In the genomic region with DNA sequence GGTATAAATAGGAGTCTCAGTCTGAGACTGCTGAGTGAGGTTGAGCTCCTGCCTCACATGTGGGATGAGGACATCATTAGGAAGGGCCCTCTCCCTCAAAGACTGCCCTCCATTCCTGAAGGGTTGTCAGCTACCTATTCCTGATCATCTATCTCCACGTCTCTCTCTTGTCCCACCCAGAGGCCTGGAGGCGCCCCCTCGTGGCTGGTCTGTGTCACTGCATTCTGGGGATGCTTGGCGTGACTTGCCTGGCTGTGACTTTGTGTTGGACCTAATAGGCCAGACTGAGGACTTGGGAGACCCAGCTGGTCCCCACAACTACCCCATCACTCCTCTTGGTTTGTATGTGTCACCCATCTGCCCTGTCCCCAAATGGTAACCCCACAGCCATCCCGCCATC, we compare ENCODE assay signal across 9 mouse cellular contexts. TPM values are rescaled to one million over a fixed set of nuclear protein-coding genes. Genes with fewer than 3 reads are reported as not detected.
A peak's percentile ranks its signal among the peaks of the same experiment; 100 is the strongest.
DNase-seq lines count a peak whose midpoint lies in the region; ATAC-seq and TF ChIP-seq lines count a peak whose summit lies in the region.
"Had no signal": no experiment of that assay in that cellular context is flagged by ENCODE, and none has a peak within 500 bp of the region (broad histone marks: within the 10 kb centered on the region; RNA-seq: fewer than 3 reads in every experiment).

No protein-coding gene starts in this region.

- no peaks in the 10 kb centered on the region for H3K36me3 ChIP-seq in hindbrain, embryonic 10.5 days
- H3K36me3 ChIP-seq in hindbrain, embryonic 14.5 days (replicated peaks; ENCODE audit: control insufficient read depth, insufficient read depth) = no peaks in the 10 kb centered on the region
- H3K36me3 ChIP-seq in C2C12 (ENCODE audit: control insufficient read depth, insufficient read depth) = no peaks in the 10 kb centered on the region
- H3K36me3 ChIP-seq: limb, embryonic 12.5 days had no signal

- no peaks in the 10 kb centered on the region for H3K9me3 ChIP-seq in hindbrain, embryonic 10.5 days
- H3K9me3 ChIP-seq in hindbrain, embryonic 14.5 days (ENCODE audit: control insufficient read depth, low read length) = no peaks in the 10 kb centered on the region
- H3K9me3 ChIP-seq: limb, embryonic 12.5 days had no signal

- H3K79me3 ChIP-seq in C2C12 (ENCODE audit: low read depth) = no peaks in the 10 kb centered on the region

- peak; percentile 79 for TF ChIP-seq CTCF in C2C12 (IDR thresholded peaks at IDR 0.05; ENCODE audit: control insufficient read depth, insufficient read depth, insufficient read length)

- H3K27me3 ChIP-seq in hindbrain, embryonic 10.5 days (ENCODE audit: insufficient read depth, poor library complexity, severe bottlenecking) = peaks cover 33% of the 10 kb centered on the region
- no peaks in the 10 kb centered on the region for H3K27me3 ChIP-seq in hindbrain, embryonic 14.5 days (ENCODE audit: control insufficient read depth, insufficient read depth, low read length)
- peaks cover 77% of the 10 kb centered on the region for H3K27me3 ChIP-seq in C2C12 (ENCODE audit: control insufficient read depth, insufficient read depth, insufficient read length)

- 24% methylated on average over 5 of the region's 5 CpGs for WGBS in hindbrain, embryonic 10.5 days
- 21% methylated on average over 5 of the region's 5 CpGs for WGBS in hindbrain, embryonic 14.5 days

- H3K4me3 ChIP-seq in hindbrain, embryonic 10.5 days = no peak overlapping the region
- H3K4me3 ChIP-seq in hindbrain, embryonic 14.5 days (replicated peaks; ENCODE audit: low read length) = no peak overlapping the region
- H3K4me3 ChIP-seq in C2C12 (ENCODE audit: insufficient read depth, poor library complexity, severe bottlenecking) = no peak overlapping the region
- H3K4me3 ChIP-seq: limb, embryonic 12.5 days had no signal

- peak; percentile 53 for DNase-seq in hindbrain, embryonic 10.5 days (ENCODE audit: low spot score)
- DNase-seq in hindbrain, embryonic 14.5 days (ENCODE audit: low spot score) = no peak
- DNase-seq in adrenal gland, postnatal 36 days = peak; percentile 60 to 69
- DNase-seq in lung, postnatal 25 days (ENCODE audit: low spot score) = peak; percentile 48
- DNase-seq in heart, adult 11 months = no peak
- no peak for DNase-seq in urinary bladder, postnatal 10 days (ENCODE audit: low spot score)
- DNase-seq in layer of hippocampus, adult 9-10 months (ENCODE audit: low spot score) = no peak

- ATAC-seq in hindbrain, embryonic 14.5 days (ENCODE audit: low FRiP score) = no peak

- no peak overlapping the region for H3K27ac ChIP-seq in hindbrain, embryonic 10.5 days
- H3K27ac ChIP-seq in hindbrain, embryonic 14.5 days = no peak overlapping the region
- H3K27ac ChIP-seq: limb, embryonic 12.5 days had no signal

- no peak overlapping the region for H3ac ChIP-seq in C2C12 (ENCODE audit: control insufficient read depth, insufficient read length, low read depth)

- no peak overlapping the region for H3K9ac ChIP-seq in hindbrain, embryonic 14.5 days
- H3K9ac ChIP-seq: limb, embryonic 12.5 days had no signal

- no peaks in the 10 kb centered on the region for H3K79me2 ChIP-seq in C2C12 (ENCODE audit: control insufficient read depth, insufficient read depth)

- H3K4me2 ChIP-seq in hindbrain, embryonic 14.5 days (replicated peaks) = no peak overlapping the region
- H3K4me2 ChIP-seq: limb, embryonic 12.5 days had no signal

- H3K4me1 ChIP-seq in hindbrain, embryonic 10.5 days (replicated peaks) = peaks cover 15% of the 10 kb centered on the region
- H3K4me1 ChIP-seq in hindbrain, embryonic 14.5 days (replicated peaks; ENCODE audit: control insufficient read depth, insufficient read depth, low read length) = no peaks in the 10 kb centered on the region

TF ChIP-seq in C2C12, 6 proteins besides CTCF, POLR2A, EP300 and RAD21:
- TF ChIP-seq CEBPB (IDR thresholded peaks at IDR 0.05; ENCODE audit: low read depth) = no peak
- TF ChIP-seq MYOD1 (IDR thresholded peaks at IDR 0.05; ENCODE audit: control insufficient read depth, insufficient read length, low read depth) = no peak
- no peak for TF ChIP-seq MAX (IDR thresholded peaks at IDR 0.05)
- TF ChIP-seq FOSL1 (IDR thresholded peaks at IDR 0.05; ENCODE audit: insufficient read depth, low read length, poor library complexity, severe bottlenecking) = no peak
- no peak for TF ChIP-seq USF1 (IDR thresholded peaks at IDR 0.05; ENCODE audit: low read depth)
- TF ChIP-seq MYOG (IDR thresholded peaks at IDR 0.05; ENCODE audit: control insufficient read depth, extremely low read depth, insufficient read length) = no peak

RNA-seq across cellular contexts. Expression of gene Smim5, which starts 18.8 kb away (rescaled TPM):
- polyA plus RNA-seq in hindbrain, embryonic 10.5 days (2016; fragmentation: Nextera tagmentation; extraction: Ambion mirVana) = 1.4 and 4.2 TPM in 2 replicates
- polyA plus RNA-seq in hindbrain, embryonic 14.5 days (2014; fragmentation: Nextera tagmentation; extraction: Ambion mirVana) = 2.9 and 4.6 TPM in 2 replicates
- 0.53 TPM for polyA plus RNA-seq in C2C12 (2012; fragmentation: generic; extraction: Trizol)
- total RNA-seq in adrenal gland, postnatal 36 days (2021) = under 1 TPM in 1 of 2 experiments, not detected in 1; 0.26 TPM

RNA-seq across cellular contexts. Expression of gene Myo15b, which starts 22.8 kb away (rescaled TPM):
- polyA plus RNA-seq in hindbrain, embryonic 10.5 days (2016; fragmentation: Nextera tagmentation; extraction: Ambion mirVana) = 0.19 and 0.21 TPM in 2 replicates
- polyA plus RNA-seq in hindbrain, embryonic 14.5 days (2014; fragmentation: Nextera tagmentation; extraction: Ambion mirVana) = 0.13 TPM in 1 of 2 replicates, not detected in the other
- polyA plus RNA-seq in C2C12 (2012; fragmentation: generic; extraction: Trizol) = not detected
- total RNA-seq in adrenal gland, postnatal 36 days (2021) = under 1 TPM; 0.20 TPM
- polyA plus RNA-seq: limb, embryonic 12.5 days had no signal

RNA-seq across cellular contexts. Expression of gene Smim6, which starts 30.8 kb away (rescaled TPM):
- 1.4 and 1.6 TPM in 2 replicates for polyA plus RNA-seq in hindbrain, embryonic 10.5 days (2016; fragmentation: Nextera tagmentation; extraction: Ambion mirVana)
- not detected in 2 replicates for polyA plus RNA-seq in hindbrain, embryonic 14.5 days (2014; fragmentation: Nextera tagmentation; extraction: Ambion mirVana)
- polyA plus RNA-seq in C2C12 (2012; fragmentation: generic; extraction: Trizol) = 0.28 TPM
- total RNA-seq in adrenal gland, postnatal 36 days (2021) = not detected

RNA-seq across cellular contexts. Expression of gene Sap30bp, which starts 52.1 kb away (rescaled TPM):
- 44.7 and 52.5 TPM in 2 replicates for polyA plus RNA-seq in hindbrain, embryonic 10.5 days (2016; fragmentation: Nextera tagmentation; extraction: Ambion mirVana)
- polyA plus RNA-seq in hindbrain, embryonic 14.5 days (2014; fragmentation: Nextera tagmentation; extraction: Ambion mirVana) = 40.5 and 41.8 TPM in 2 replicates
- polyA plus RNA-seq in C2C12 (2012; fragmentation: generic; extraction: Trizol) = 77.6 TPM
- total RNA-seq in adrenal gland, postnatal 36 days (2021) = 10 to 100 TPM; 40.8 to 42.5 TPM

RNA-seq across cellular contexts. Expression of gene Recql5, which starts 52.3 kb away (rescaled TPM):
- 27.3 and 28.8 TPM in 2 replicates for polyA plus RNA-seq in hindbrain, embryonic 10.5 days (2016; fragmentation: Nextera tagmentation; extraction: Ambion mirVana)
- 16.7 and 17.2 TPM in 2 replicates for polyA plus RNA-seq in hindbrain, embryonic 14.5 days (2014; fragmentation: Nextera tagmentation; extraction: Ambion mirVana)
- polyA plus RNA-seq in C2C12 (2012; fragmentation: generic; extraction: Trizol) = 7.6 TPM
- total RNA-seq in adrenal gland, postnatal 36 days (2021) = 10 to 100 TPM; 20.5 to 24.8 TPM

Comparison
In these comparisons a context has a peak if more than half of its experiments do, and no peak if none do; other contexts are left out.
1. DNase-seq: peak in hindbrain, embryonic 10.5 days (single experiment), adrenal gland, postnatal 36 days (2 of 2) and lung, postnatal 25 days (single experiment); none in hindbrain, embryonic 14.5 days (single experiment), heart, adult 11 months (single experiment), urinary bladder, postnatal 10 days (single experiment) and layer of hippocampus, adult 9-10 months (single experiment).